Mouse (Mus musculus): ENCODE measurements around the gene Desi1.

Gene Desi1

DNA sequence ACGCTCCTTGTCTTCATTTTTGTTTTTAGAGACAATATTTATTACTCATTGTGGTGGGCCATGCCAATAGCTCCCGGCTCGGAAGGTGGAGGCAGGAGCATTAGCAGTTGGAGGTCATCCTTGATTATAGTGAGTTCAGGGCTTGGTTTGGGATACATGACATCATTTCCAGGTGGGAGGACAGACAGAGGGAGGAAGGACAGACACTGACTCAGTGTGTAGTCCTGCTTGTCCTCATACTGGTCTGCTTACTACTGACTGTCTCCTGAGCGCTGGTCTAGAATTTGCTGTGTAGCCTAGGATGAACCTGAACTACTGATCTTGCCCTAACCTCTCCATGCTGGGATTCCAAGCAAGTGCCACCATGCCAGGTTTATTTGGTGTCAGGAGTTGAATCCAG is at the start of gene Desi1:
Desi1 (minus strand) TSS at position 101 of the 400 bp plus-strand sequence.
- in situ Hi-C loops (cut with MboI; ENCODE audit: unreplicated experiment in 2 of 2) = loop anchor here in 1 of 2 experiments (25.0 kb wide), 1 partner anchor 1496 kb away; no protein-coding TSS in a partner anchor

DNA sequence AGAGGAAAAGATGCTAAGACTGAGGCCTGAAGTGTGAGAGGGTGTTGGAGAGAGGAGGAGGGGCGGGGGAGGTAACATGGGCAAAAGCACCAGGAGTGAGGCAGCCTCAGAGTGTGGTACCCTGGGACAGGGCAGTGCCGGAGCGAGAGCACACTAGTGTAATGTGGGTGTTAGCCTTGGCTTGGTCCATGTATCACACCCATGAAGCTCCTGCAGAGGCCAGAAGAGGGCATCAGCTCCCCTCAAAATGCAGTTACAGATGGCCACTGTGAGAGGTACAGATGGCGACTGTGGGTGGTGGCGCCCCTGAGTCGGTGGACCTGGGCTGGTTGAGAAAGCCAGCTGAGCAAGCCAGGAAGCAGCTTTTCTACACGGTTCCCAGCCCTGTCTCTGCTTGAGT is 47.5 kb upstream of the Desi1 start:
- in situ Hi-C loops (cut with MboI; ENCODE audit: unreplicated experiment in 2 of 2) = loop anchor here in 1 of 2 experiments (25.0 kb wide), 1 partner anchor 1656 kb away; the partner anchor contains the start of gene Scube1

DNA sequence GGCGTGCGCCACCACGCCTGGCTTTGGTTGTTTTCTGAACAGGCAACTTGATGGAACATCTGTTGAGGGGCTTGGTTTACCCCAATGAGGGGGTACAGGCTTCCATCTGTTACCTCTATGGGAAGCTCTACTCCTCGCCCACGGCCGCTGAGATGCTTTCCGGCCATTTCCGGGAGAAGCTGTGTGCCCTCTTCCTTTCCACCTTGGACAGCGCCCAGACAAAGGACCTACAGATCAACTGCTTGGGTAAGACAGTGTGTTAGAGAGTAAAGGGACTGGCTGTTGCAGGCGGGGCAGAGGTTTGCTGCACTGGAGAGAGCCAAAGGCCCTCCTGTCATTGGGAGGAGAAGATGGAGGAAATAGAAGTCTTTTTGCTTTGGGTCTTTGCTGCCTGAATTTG is 46.2 kb upstream of the Desi1 start:
- in situ Hi-C loops (cut with MboI; ENCODE audit: unreplicated experiment in 2 of 2) = loop anchor here in 1 of 2 experiments (25.0 kb wide), 1 partner anchor 1657 kb away; the partner anchor contains the start of gene Scube1

DNA sequence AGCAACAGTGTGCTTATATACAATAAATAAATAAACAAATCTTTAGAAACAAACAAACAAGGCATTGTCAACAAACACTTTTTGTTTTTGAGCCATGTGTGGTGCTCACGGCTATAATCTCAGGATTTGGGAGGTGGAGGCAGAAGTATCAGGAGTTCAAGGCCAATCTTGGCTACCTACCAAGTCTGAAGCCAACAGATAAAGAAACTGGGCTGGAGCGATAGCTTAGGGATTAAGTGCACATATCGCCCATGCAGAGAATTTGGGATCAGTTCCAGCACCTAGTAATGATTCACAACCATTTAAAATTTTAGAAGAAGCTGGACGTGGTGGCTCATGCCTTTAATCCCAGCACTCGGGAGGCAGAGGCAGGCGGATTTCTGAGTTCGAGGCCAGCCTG is 39.8 kb upstream of the Desi1 start:
- in situ Hi-C loops (cut with MboI; ENCODE audit: unreplicated experiment in 2 of 2) = loop anchor here in 1 of 2 experiments (25.0 kb wide), 1 partner anchor 1989 kb away; the partner anchor contains the start of gene Efcab6

DNA sequence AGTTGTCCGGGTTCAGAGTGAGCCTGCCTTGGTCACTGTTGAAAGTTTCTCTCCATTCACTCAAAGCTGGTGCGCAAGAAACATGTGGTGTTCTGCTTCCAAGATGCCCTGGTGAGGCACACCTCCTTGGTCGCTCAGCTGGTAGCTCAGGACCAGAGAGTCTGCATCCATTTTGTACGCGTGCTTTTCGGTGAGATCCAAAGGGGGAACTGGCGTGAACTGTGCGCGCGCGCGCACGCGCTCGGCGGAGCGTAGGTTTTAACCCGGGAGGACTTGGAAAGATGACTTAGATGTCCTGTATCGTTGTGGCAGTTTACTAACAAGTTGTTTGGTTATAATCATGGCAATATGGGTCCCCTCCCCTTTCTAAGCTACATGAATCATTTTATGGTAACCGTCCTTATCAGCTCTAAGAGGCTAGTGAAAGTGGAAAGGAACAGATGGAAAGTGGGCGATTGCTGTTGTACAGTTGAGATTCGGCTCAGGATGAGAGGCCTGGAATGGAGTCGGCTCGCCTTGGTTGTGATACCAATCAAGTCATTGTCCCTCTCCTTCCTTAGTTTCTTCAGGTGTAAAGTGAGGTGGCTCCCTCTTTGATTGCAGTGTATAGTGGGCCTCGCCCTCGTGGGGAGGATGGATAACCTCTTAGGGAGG is 38.3 kb upstream of the Desi1 start:
- in situ Hi-C loops (cut with MboI; ENCODE audit: unreplicated experiment in 2 of 2) = loop anchor here in 1 of 2 experiments (25.0 kb wide), 1 partner anchor 1990 kb away; the partner anchor contains the start of gene Efcab6

DNA sequence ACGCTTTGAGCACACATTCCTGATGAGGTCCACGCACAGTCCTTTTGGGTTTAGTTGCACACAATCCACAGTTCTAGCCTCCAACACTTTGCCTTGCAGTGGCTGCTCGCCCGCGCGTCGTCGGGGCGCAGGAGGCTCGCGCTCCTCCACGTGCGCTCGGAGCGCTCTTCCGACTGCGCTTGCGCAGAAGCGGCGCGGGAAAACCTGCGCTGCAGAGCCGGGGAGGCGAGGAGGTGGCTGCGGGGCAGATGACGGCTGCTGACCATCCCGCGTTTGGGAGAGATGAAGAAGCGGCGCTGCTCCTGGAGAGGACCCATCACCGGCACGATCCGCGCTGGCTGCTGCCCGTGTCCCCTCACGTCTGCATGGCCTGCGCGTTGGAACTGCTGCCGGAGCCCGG is 36.2 kb upstream of the Desi1 start, which contains the start of gene Mei1:
Mei1 (plus strand) TSS at position 99 of the 400 bp plus-strand sequence.
- in situ Hi-C loops (cut with MboI; ENCODE audit: unreplicated experiment in 2 of 2) = loop anchor here (5.0 to 25.0 kb wide), 4 partner anchors 45 to 1992 kb away; partner anchors contain the start of gene Efcab6 (in 1 of the 2)

DNA sequence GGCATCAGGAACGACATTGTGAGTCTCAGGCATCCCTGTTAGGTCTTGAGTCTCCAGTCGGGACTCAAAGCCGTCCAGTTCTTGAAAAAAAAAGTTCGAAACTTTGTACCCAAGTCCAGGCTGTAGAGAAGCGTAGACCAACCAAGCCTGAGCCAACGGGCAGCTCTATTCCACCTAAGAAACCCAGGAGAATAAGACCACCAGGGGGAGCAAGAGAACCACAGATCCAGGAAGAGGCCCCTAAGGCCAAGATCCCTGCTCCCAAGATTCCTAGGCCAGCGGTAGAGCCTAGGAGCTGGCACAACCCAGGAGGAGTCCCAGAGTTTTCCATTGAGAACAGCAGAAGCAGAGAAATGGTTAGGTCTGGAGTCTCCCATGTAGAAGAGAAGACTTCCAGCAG is 31.8 kb upstream of the Desi1 start:
- in situ Hi-C loops (cut with MboI; ENCODE audit: unreplicated experiment in 2 of 2) = loop anchor here (5.0 to 25.0 kb wide), 4 partner anchors 49 to 1997 kb away; partner anchors contain the start of gene Efcab6 (in 1 of the 2)

DNA sequence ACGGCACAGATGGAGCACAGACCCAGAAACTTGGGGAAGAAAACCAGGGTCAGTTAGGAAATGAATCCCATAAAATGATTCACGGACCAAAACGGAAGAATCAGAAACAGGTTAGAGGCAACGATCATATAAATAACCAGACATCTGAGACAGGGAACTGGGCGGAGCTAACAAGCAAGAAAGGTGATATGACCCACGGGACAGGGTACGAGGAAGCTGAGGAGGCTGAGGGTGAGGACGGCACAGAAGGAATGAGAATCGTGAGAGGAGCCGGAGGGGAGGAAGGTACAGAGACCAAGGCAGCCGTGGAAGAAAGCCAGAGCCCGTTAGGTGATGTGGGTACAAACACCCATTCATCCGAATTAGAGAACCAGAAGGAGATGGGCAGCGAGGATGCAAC is 30.2 kb upstream of the Desi1 start:
- in situ Hi-C loops (cut with MboI; ENCODE audit: unreplicated experiment in 2 of 2) = loop anchor here (5.0 to 25.0 kb wide), 3 partner anchors 48 to 1998 kb away; partner anchors contain the start of gene Efcab6 (in 1 of the 2)

DNA sequence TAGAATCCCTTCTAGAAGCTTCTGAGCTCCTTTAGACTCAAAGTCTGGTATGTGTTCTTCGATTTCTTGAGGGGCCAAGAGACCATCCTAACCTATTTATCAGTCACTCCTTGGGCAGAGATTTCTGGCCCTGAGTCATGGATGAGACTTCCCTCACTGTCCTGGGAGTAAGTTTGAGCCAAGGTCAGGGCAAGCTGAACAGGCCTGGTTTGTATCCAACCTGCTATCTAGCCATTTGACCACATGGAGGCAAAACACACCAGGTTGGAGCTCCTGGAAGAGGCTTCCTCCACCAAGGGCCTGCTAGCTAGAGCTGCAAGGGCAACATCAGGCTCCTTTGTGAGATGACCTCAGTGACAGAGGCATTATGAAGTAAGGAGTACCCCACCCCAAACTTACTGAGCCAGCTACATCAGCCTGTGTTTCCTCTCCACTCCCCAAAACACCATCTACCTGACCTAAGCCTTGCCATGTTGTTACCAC is 25.1 kb upstream of the Desi1 start, which contains the start of gene 4930407I10Rik:
4930407I10Rik (plus strand) TSS at position 433 of the 483 bp plus-strand sequence.
- in situ Hi-C loops (cut with MboI; ENCODE audit: unreplicated experiment in 2 of 2) = loop anchor here (10.0 to 25.0 kb wide), 2 partner anchors 104 to 2004 kb away; partner anchors contain the start of gene Efcab6 (in 1 of the 2)

DNA sequence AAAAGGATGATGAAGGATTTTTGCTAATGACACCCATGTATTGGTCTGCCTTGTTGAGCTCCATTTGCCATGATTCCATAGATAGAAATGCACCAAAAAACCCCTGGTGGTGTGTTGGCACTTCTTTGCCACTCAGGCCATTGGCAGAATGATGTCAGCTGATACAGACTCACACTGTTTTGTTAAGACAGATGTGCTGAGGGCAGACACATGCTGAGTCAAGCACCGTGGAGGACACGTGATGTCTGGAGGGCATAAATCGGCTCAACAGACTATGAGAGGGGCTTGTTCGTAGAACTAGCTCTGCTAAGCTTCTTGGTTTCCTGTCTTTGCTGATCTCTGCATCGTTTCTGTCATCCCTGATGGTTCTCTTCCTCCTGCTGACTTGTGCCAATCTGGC is 18.9 kb upstream of the Desi1 start:
- in situ Hi-C loops (cut with MboI; ENCODE audit: unreplicated experiment in 2 of 2) = loop anchor here (10.0 to 25.0 kb wide), 2 partner anchors 98 to 2010 kb away; partner anchors contain the start of gene Efcab6 (in 1 of the 2)

DNA sequence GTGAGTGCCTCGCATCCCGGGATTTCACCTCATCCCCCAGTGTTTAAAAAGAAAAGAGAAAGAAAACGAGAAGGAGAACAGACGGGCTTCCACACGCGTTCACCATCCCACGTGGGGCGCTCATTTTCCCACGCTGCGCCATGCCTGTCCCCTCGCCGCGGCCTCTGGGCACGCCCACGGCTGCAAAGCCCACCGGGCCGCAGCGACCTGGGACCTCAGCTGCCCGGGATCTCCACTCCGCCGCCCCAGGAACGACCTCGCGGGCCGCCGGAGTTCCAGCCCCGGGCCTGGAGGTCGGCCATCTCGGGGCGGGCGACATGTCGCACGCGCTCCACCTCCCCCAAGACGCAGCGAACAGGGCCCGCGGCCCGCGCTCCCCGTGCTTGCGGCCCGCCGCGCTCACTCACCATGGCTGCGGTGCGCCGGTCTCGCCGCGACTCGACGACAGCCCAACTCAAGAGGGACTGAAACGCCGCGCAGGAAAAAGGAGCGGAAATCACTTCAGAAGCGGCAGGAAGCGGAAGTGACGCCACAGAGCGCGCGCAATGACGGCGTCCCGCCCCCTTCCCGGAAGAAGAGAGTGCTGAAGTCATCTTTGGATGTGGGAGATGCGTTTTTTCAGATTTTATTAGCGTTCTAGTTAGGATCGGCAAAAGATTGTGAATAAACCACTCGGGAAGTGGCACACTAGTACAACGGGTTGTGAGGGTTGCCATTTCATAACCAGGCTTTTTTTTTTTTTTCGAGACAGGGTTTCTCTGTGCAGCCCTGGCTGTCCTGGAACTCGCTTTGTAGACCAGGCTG is 13.6 kb upstream of the Desi1 start, which contains the start of gene Snu13:
Snu13 (minus strand) TSS at position 519 of the 804 bp plus-strand sequence.
- in situ Hi-C loops (cut with MboI; ENCODE audit: unreplicated experiment in 2 of 2) = loop anchor here in 1 of 2 experiments (5.0 to 25.0 kb wide), 3 partner anchors 35 to 1510 kb away; no protein-coding TSS in a partner anchor

DNA sequence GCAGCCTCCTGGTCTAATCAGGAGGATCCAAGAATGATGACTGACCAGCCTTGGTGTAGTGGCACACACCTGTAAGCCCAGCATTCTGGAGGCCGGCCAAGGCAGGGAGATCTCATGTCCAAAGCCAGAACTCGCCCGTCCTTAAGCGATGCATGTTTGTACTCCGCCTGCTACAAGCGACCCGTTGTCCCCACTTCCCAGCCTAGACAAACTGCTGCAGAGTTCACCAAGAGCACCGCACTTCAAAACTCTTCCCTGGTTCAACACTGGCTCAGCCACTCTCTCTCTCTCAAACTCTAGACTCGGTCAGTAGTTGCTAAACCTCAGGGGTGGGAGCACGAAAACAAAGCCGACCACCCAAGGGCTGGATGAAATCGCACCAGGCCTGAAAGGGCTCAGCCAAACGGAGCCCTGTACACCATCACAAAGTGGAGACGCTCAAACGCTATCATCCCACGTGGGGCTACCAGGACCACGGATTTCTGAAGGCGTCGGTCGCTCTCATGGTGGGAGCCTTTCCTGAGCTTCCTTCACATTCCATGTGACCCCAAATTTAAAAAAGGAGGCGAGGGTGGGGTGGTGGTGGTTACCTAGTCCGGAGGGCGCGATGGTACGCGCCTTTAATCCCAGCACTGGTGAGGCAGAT is 12.7 kb upstream of the Desi1 start:
- in situ Hi-C loops (cut with MboI; ENCODE audit: unreplicated experiment in 2 of 2) = loop anchor here in 1 of 2 experiments (5.0 to 25.0 kb wide), 3 partner anchors 34 to 1509 kb away; no protein-coding TSS in a partner anchor

DNA sequence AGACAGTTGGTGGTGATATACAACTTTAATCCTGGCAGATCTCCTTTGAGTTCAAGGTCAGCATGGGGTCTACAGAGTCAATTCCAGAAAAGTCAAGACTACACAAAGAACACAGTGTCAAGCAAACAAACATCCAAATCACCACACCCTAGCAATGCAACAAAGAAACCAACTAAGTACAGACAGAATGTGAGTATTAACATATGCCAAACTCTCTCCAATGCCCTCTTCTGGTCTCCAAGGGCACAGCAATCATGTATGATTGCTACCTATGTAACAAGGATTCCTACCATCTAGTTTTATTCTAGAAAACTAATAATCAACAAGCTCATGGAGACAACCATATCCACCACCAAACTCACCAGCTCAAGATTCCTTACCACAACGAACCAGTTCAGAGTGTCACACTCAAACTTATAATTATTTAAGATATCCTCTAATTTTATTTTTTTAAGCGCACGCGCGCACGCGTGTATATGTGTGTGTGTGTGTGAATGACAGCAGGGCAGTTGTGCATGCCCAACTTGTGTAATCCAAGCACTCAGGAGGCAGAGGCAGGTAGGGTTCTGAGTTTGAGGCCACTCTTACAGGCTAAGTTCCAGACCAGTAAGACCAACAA is 10.6 kb upstream of the Desi1 start:
- in situ Hi-C loops (cut with MboI; ENCODE audit: unreplicated experiment in 2 of 2) = loop anchor here in 1 of 2 experiments (25.0 kb wide), 1 partner anchor 1507 kb away; no protein-coding TSS in a partner anchor

DNA sequence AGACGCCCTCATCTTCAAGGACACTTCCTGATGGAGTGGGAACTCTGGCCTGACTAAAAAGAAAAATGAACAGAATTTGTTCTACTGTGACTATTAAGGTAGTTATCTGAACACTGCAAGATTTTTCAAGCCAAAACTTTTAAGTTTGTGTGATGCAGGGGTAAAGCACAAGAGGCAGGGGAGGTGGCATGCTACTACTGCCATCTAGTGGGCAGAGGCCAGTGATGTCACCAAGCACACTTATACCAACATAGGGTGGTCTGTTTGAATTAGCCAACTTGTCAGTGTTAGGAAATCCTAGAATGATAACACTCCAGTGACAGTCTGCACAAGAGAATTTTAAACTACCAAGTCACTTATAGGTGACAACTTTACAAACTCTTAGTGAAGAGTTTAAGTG is 7.0 kb upstream of the Desi1 start:
- in situ Hi-C loops (cut with MboI; ENCODE audit: unreplicated experiment in 2 of 2) = loop anchor here in 1 of 2 experiments (25.0 kb wide), 1 partner anchor 1503 kb away; no protein-coding TSS in a partner anchor

DNA sequence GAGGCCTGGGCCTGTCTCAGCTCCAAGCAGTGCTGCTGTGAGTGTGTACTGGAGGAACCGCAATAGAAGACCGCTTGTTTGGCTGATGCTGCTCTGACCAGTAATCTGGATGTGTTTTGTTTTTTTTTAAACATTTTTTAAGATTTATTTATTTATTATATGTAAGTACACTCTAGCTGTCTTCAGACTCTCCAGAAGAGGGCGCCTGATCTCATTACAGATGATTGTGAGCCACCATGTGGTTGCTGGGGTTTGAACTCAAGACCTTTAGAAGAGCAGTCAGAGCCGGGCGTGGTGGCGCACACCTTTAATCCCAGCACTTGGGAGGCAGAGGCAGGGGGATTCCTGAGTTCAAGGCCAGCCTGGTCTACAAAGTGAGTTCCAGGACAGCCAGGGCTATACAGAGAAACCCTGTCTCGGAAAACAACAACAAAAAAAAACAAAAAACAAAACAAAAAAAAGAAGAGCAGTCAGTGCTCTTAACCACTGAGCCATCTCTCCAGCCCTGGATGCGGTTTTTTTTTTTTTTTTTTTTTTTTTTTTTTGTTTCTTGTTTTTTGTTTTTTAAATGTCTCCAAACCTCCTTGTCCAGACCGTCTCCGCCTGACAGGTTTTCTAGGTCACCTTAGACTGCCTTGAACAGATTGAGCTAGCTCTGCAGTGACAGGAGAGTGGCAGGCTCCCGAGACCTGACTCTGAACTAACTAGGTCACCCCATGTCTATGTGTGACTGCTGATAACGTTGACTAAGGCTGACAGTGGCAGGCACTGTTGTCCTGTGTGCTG is 2.4 kb upstream of the Desi1 start:
- in situ Hi-C loops (cut with MboI; ENCODE audit: unreplicated experiment in 2 of 2) = loop anchor here in 1 of 2 experiments (25.0 kb wide), 1 partner anchor 1499 kb away; no protein-coding TSS in a partner anchor

DNA sequence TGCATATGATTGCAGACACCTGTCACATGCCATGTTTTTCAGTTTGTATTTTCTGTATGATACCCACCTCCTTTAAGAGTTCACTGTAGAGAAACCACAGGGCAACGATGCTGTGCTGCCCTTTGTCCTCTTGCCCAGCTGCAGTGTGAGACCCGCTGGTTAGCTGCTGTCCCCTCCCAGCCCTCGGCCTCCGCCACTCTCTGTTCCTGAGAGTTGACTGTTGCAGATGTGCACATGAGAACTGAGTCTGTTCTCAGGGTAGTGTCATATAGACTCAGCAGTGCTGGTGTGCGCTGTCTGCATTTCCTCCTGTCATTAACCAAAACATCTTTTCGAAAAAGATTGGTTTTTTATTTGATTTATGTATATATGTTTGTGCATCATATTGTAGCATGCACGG is 1.3 kb downstream of the Desi1 start:
- in situ Hi-C loops (cut with MboI; ENCODE audit: unreplicated experiment in 2 of 2) = loop anchor here in 1 of 2 experiments (25.0 kb wide), 1 partner anchor 1495 kb away; no protein-coding TSS in a partner anchor

DNA sequence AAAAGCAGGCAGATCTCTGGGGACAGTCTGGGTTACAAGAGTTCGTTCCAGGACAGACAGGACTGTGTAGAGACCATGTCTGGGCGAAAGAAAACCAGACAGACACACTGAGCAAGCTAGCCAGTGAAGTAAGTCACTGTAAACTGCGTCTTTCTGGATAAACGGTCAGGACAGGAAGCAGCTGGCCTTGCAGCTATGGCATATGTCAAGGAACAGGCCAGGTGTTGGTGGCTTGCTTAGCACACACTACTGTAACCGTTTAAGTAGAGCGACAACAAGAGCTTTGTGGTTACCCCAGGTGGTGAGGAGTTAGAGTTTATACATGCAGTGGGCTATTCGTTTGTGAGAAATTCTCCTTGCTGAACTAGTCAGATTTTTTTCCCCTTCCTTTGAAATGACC is 5.9 kb downstream of the Desi1 start:
- in situ Hi-C loops (cut with MboI; ENCODE audit: unreplicated experiment in 2 of 2) = loop anchor here in 1 of 2 experiments (5.0 to 25.0 kb wide), 2 partner anchors 170 to 1490 kb away; partner anchors contain the start of gene Tob2

DNA sequence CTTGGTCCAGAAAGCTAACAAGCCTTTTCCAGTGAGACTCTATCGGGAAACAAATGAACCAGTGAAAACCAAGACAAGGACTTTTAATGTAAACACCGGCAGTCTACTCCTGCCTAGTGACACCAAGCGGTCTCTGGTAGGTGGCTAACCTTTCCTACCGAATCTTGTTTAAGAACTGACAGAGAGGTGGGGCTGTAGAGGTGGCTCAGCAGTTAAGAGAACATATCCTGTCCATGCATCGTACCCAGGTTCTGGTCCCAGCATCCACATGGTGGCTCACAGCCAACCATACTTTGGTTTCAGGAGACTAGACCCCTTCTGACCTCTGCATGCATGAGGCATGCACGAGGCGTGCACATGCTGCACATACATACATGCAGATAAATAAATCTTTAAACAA is 6.4 kb downstream of the Desi1 start:
- in situ Hi-C loops (cut with MboI; ENCODE audit: unreplicated experiment in 2 of 2) = loop anchor here in 1 of 2 experiments (5.0 to 25.0 kb wide), 2 partner anchors 170 to 1490 kb away; partner anchors contain the start of gene Tob2

Measured in v-Abl transformed pro-B cells (cell line).